Mouse (Mus musculus): Measurements from ENCODE around the gene Cd81.

GRCm38 (mm10) chr7:143008370-143008926, 44.1 kb upstream of the Cd81 start:
- no peak for TF ChIP-seq CTCF (IDR thresholded peaks at IDR 0.05; ENCODE audit: extremely low read depth, insufficient read length, insufficient replicate concordance, low read depth, low read length)
- TF ChIP-seq POLR2A (IDR thresholded peaks at IDR 0.05; ENCODE audit: low read depth, low read length) = no peak

Data from small intestine, adult 2 months (tissue).